Mouse (Mus musculus) limb, embryonic 10.5 days (tissue): ENCODE measurements around the gene Tubal3. TPM values are rescaled to one million over a fixed set of nuclear protein-coding genes. Genes with fewer than 3 reads are reported as not detected.

Experiments
- DNase-seq: peaks from one replicate; pipeline ENCODE4 v3.0.0-alpha.2; 2017; ENCODE audit warnings: low spot score
- H3K27ac ChIP-seq: fragments of 300-500 bp; sonication (generic); 2 replicates; pipeline ENCODE4 v1.5.1; 2016; ENCODE audit warnings: mild to moderate bottlenecking
- H3K27me3 ChIP-seq: fragments of 300-500 bp; sonication (generic); 2 replicates; pipeline ENCODE4 v1.6.1; 2016; ENCODE audit warnings: low read depth, mild to moderate bottlenecking; ENCODE audit not compliant: poor library complexity, severe bottlenecking
- H3K36me3 ChIP-seq: fragments of 300-500 bp; sonication (generic); 2 replicates; pipeline ENCODE4 v1.6.1; 2016; ENCODE audit warnings: mild to moderate bottlenecking, moderate library complexity
- H3K4me1 ChIP-seq: fragments of 300-500 bp; sonication (generic); 2 replicates; pipeline ENCODE4 v1.6.1; 2016
- H3K4me3 ChIP-seq: fragments of 300-500 bp; sonication (generic); 2 replicates; pipeline ENCODE4 v1.5.1; 2016; ENCODE audit warnings: mild to moderate bottlenecking, moderate library complexity
- H3K9me3 ChIP-seq: fragments of 300-500 bp; sonication (generic); replicated peaks from 2 replicates; pipeline ENCODE4 v1.6.1; 2016; ENCODE audit warnings: mild to moderate bottlenecking
- WGBS: fragments of 180-500 bp; shearing (Covaris S2); methylation state at CpG from one replicate; pipeline ENCODE4 v1.1.7; 2016; 5-methylcytosine and 5-hydroxymethylcytosine counted together
- polyA plus RNA-seq: library from polyadenylated mRNA; unstranded; fragments of >200 nt; fragmentation: Nextera tagmentation; extraction: Ambion mirVana; gene quantifications from 2 replicates; pipeline ENCODE4 v1.2.1, GENCODE M21; 2016

Tubal3 gene
- polyA plus RNA-seq, result not detected in 2 replicates

DNA sequence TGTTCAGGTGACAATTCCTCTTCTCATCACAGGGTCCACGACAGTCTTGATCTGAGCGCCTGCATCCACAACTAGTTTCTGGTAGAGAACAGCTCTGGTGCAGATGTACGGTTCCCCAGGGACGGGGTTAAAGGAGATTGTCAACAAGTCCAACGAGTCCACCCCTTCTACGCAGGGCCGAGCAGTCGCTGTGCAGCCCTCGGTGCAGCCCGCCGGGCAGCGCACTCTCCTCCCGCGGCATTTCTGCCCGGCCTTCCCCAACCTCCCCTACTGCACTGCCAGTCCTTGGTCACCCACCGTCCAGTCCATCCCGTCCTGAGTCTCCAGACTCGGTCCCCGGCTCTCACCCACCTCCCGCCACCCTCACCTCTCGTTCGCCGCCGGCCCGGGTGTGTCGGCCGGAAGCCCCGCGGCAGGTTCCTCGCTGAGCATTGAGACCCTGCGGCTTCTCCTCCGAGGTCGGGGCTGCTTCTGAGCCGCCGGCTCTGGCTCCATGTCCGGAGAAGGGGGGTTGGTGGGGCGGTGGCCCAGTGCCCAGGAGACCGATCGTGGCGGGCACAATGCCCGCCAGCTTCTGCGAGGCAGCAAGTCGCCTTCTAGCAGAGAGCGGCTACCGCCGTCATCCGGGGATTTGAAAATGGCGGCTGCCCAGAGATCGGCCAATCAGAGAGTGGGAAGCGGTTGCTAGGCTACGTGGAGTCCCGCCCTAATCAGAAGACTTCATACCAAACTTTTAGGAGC lies at the start of gene Tubal3, which contains the start of gene Net1:
Gene Tubal3, plus strand, starts transcription at position 704 of the 741 bp plus-strand sequence.
Gene Net1, minus strand, starts transcription at position 650 of the 741 bp plus-strand sequence.
- peak; percentile 97 for DNase-seq
- Histone ChIP-seq H3K27ac (peak within 1 kb of the TSS; percentile 98), H3K9me3 (peaks cover 4% of the 10 kb centered on the region; the same call in 1 of the 2 replicates), H3K27me3 (no peaks in the 10 kb centered on the region), H3K4me1 (peaks cover 9% of the 10 kb centered on the region), H3K4me3 (peak within 1 kb of the TSS; percentile 92), H3K36me3 (peaks cover 24% of the 10 kb centered on the region)
- WGBS, result under 1% methylated on average over 52 of the region's 52 CpGs

DNA sequence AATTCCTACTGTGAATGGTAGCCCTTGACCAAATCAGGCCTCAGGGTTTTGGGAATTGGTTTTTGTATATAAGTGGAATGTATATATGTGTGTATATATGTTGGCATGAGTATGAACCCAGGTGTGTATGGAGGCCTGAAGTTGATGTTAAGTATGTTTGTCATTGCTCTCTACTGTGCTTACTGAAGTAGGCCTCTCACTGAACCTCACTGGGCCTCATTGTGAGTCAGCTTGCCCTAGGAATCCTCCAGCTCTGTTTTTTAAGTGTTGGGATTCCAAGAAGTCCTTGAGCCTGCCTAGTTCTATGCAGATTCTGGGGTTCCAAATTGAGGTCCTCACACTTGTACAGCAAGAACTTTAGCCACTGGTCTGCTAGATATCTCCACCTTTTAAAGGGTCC lies 48.2 kb upstream of the Tubal3 start:
- Histone ChIP-seq H3K36me3 (no peaks in the 10 kb centered on the region), H3K9me3 (no peaks in the 10 kb centered on the region), H3K4me3 (no peak overlapping the region), H3K27ac (no peak overlapping the region), H3K4me1 (no peaks in the 10 kb centered on the region), H3K27me3 (no peaks in the 10 kb centered on the region)
- DNase-seq, result no peak

DNA sequence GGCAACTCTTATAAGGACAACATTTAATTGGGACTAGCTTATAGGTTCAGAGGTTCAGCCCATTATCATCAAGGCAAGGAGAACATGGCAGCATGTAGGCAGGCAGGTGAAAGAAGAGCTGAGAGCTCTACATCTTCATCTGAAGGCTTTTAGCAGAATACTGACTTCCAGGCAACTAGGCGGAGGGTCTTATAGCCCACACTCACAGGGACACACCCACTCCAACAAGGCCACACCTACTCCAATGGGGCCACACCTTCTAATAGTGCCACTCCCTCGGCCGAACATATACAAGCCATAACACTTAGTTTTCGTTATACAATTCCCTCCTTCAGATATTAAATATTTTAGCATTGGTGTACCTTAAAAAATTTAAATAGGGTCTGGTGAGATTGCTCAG lies 45.2 kb upstream of the Tubal3 start:
- no peak overlapping the region for H3K27ac ChIP-seq
- H3K27me3 ChIP-seq, result no peaks in the 10 kb centered on the region
- DNase-seq, result no peak
- 91% methylated on average over 4 of the region's 4 CpGs for WGBS
- no peaks in the 10 kb centered on the region for H3K36me3 ChIP-seq
- H3K4me1 ChIP-seq, result 0 out of 2 replicates have a peak, but pooled peaks cover 6% of the 10 kb centered on the region
- H3K9me3 ChIP-seq, result no peaks in the 10 kb centered on the region
- H3K4me3 ChIP-seq, result no peak overlapping the region

DNA sequence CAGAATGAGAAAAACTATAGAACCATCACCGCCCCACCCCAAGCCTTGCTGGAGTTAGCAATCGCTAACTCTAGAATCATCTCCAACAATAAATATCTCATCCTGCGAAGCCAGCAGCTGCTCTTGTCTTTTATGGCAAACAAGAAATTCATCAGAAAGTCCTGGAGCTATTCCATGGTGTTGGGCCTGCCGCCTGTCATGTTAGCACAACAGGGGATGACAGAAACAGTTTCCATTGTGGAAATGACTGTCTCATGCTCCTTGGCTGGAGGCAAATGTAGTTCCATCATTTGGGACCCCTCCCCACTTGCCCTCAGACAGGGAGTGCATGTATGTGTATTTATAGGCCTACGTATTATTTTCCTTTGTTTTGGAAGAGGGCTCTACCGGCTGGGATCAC lies 41.6 kb upstream of the Tubal3 start:
- WGBS, result 91% methylated on average over 6 of the region's 6 CpGs
- Histone ChIP-seq H3K27ac (no peak overlapping the region), H3K36me3 (peaks cover 10% of the 10 kb centered on the region), H3K9me3 (no peaks in the 10 kb centered on the region), H3K4me1 (peaks cover 12% of the 10 kb centered on the region; the same call in 1 of the 2 replicates), H3K27me3 (no peaks in the 10 kb centered on the region), H3K4me3 (no peak overlapping the region)
- no peak for DNase-seq

DNA sequence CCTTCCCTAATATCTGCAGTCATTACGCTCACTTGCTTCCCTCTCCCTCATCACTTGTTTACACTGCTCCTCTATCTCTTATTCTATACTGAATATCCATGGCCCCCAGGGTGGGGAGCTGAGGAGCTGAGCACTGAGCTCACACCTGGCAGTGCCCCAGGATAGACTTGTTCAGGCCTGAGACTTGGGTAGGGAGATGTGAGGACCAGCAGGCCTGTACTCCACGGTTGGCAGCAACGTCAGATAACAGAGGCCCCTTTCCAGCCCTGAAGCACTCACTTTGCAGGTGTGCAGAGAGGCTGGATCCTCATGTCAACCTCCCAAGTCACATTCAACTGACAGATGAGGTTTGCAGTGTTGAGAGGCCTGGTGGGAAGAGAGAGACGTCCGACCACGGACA lies 40.9 kb upstream of the Tubal3 start:
- Histone ChIP-seq H3K27me3 (no peaks in the 10 kb centered on the region), H3K4me1 (peaks cover 12% of the 10 kb centered on the region; the same call in 1 of the 2 replicates), H3K27ac (peak overlapping the region; percentile 53), H3K9me3 (no peaks in the 10 kb centered on the region), H3K4me3 (no peak overlapping the region), H3K36me3 (peaks cover 18% of the 10 kb centered on the region)
- no peak for DNase-seq
- 75% methylated on average over 6 of the region's 6 CpGs for WGBS

DNA sequence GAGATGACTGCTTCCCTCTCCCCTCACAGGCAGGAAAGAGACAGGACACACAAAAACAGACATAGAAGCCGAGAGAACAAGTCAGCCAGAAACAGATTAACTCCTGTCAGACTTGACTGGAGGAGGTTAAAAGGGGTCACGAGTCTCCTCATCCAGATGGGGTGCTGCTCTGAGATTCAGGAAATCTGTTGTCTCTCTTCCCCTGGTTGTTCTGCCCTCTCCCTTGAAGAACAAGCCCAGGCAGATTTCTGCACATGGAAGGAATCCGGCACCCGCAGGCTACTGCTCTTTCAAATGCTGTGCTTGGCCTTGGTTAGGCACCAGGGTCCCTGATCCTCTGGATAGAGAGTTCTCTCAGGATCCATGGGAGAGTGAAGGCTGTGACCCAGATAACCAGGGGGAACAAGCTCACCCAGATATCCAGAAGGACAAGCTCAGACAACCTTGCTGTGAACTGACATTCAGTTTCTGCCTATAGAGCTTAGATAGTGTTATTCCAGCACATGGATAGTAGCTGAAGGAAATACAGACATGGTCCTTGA lies 40.3 kb upstream of the Tubal3 start:
- no peak for DNase-seq

DNA sequence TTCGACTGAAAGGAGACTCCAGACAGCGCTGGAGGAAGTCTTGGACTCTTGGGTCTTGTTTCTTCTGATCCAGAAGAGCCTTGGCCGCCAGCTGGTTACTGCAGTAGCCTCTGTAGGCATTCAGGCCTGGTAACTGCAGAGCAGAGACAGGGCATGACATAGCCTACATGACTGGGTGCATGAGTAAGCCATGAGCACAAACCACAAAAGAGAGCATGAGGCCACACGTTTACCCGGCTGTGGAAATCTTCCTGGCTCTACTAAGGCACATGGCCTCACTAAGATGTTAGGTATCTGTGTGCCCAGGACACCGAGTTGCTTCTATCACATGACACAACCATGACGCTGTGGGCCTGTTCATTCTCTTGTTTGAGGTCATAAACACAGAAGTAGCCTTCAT lies 31.4 kb upstream of the Tubal3 start:
- Histone ChIP-seq H3K27me3 (no peaks in the 10 kb centered on the region), H3K36me3 (peaks cover 82% of the 10 kb centered on the region), H3K27ac (no peak overlapping the region), H3K4me1 (peaks cover 7% of the 10 kb centered on the region; the same call in 1 of the 2 replicates), H3K4me3 (no peak overlapping the region), H3K9me3 (no peaks in the 10 kb centered on the region)
- 96% methylated on average over 7 of the region's 7 CpGs for WGBS
- no peak for DNase-seq

More for the DNA sequence above, 40.3 kb upstream of the Tubal3 start:
- H3K9me3 ChIP-seq, result no peaks in the 10 kb centered on the region
- peaks cover 22% of the 10 kb centered on the region for H3K36me3 ChIP-seq
- H3K4me3 ChIP-seq, result no peak overlapping the region
- H3K27ac ChIP-seq, result peak overlapping the region; percentile 53
- H3K4me1 ChIP-seq, result peaks cover 12% of the 10 kb centered on the region; the same call in 1 of the 2 replicates
- 41% methylated on average over 4 of the region's 4 CpGs for WGBS
- H3K27me3 ChIP-seq, result no peaks in the 10 kb centered on the region

DNA sequence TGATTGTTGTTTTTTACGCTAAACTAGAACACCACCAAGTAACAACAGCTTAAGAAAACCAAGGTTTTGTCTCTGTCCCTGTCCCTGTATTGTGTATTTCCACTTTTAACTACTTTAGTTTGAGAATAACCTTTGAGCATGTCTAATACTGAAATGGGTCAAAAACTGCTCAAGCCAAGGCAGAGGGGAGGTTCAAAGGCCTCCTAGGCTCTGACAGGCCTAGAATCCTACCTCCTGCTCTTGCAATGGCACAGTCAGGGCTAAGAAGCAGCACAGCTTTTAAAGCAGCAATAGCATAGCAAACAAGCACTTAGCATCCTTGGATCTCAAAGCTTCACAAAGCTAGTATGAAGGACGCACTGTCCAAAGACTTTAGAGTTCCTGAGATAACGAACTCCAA lies 29.0 kb upstream of the Tubal3 start:
- peaks cover 58% of the 10 kb centered on the region for H3K36me3 ChIP-seq
- H3K4me1 ChIP-seq, result peaks cover 20% of the 10 kb centered on the region
- no peaks in the 10 kb centered on the region for H3K9me3 ChIP-seq
- H3K27me3 ChIP-seq, result no peaks in the 10 kb centered on the region
- DNase-seq, result no peak
- no peak overlapping the region for H3K27ac ChIP-seq
- 96% methylated on average over 3 of the region's 3 CpGs for WGBS
- H3K4me3 ChIP-seq, result no peak overlapping the region

DNA sequence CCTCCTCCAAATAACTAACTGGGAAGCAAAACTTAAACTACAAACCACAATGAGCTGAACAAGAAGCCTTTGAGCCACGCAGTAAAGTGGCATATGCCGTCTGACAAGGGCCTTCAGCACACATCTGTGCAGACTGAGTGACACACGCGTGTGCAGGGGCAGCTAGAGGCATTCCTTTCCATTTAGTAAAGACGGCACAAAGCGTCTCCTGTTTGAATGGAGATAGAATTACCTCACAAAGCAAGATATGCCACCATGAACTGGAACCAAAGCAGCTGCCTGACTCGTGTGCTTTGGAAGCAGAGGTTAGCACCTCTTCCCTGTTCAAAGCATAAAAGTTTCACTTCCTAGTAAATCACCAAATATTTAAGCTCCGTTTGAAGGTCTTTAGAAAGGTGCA lies 28.0 kb upstream of the Tubal3 start:
- 61% methylated on average over 8 of the region's 8 CpGs for WGBS
- Histone ChIP-seq H3K27me3 (no peaks in the 10 kb centered on the region), H3K9me3 (no peaks in the 10 kb centered on the region), H3K4me3 (no peak overlapping the region), H3K36me3 (peaks cover 56% of the 10 kb centered on the region), H3K4me1 (peaks cover 26% of the 10 kb centered on the region), H3K27ac (no peak overlapping the region)
- no peak for DNase-seq

DNA sequence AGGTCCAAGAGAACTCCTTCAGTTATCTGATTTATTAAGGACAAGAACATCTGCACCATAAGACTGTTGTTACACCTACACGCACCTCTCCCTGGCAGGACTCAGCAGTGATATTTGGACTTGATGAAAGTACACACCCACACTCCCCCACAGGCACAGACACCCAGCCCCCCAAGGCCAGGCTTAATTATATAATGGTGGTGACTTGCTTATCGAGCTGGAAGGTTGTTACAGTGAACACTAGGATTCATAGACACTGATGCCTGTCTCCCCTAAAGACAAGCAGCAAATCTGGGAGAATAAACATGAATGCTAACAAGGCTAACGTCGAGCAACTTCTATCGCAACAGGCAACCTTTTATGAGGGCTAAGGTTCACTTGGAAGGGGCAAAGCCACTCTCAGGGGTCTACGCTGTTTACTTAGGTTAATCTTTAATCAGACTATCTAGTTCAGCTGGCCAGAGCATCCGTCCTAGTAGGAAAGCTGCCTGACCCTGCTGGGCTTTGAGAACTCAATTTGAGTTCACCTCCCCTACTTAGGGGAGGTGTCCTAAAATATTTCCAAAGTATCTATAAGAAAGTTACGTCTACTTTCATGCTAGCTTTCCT lies 26.5 kb upstream of the Tubal3 start:
- Histone ChIP-seq H3K9me3 (no peaks in the 10 kb centered on the region), H3K27me3 (no peaks in the 10 kb centered on the region), H3K36me3 (peaks cover 51% of the 10 kb centered on the region), H3K27ac (peak overlapping the region; percentile 19; the same call in 1 of the 2 replicates), H3K4me3 (peak overlapping the region; percentile 52), H3K4me1 (peaks cover 26% of the 10 kb centered on the region)
- no peak for DNase-seq
- 64% methylated on average over 8 of the region's 8 CpGs for WGBS

DNA sequence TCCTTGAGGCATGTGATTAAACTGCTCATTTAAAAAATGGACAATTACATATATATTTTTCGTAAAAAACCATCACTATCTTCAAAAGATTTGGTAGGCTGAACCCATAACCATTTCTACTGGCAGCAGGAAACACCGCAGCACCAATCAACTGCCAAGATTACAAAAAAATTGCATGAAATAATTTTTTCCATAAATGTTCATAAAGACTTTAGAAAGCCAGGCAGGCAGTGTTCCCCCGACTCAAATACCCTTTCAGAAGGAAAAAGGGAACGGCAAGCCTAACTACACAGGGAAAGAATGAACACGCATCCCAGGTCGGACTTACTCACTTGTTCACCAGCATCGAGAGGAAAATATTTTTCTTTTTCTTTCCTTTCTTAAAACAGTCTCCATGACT lies 25.5 kb upstream of the Tubal3 start:
- peak overlapping the region; percentile 52 for H3K4me3 ChIP-seq
- WGBS, result 26% methylated on average over 7 of the region's 7 CpGs

DNA sequence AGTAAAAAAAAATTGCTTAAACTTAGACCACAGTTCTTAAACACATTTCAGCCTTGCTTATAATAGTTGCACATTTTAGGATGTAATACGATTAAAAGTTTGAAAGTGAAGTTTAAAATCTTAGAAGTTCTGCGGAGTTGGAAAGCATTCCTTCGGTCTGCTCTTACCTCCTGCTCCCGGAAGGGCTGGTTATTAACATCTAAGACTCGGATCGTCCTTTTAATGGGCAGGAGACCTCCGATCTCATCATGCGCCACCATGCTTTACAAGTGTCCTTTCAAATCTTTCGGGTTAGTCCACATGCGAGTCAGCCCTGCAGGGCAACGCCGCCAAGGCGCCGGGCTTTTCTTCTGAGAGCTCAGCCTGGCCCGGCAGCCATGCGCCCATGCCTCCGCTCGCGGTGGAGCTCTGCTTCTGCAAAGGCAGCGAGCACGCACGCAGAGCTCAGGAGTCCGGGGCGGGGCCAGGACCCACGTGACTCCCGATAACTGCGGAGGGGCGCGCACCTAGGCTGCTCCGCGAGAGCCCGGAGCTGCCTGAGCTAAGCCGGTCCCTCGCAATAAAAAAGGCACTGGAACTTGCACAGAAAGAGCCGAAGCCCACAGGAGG lies 24.8 kb upstream of the Tubal3 start:
- Histone ChIP-seq H3K4me3 (peak overlapping the region; percentile 52), H3K27me3 (no peaks in the 10 kb centered on the region), H3K36me3 (peaks cover 39% of the 10 kb centered on the region), H3K9me3 (no peaks in the 10 kb centered on the region), H3K27ac (peak overlapping the region; percentile 79), H3K4me1 (peaks cover 26% of the 10 kb centered on the region)
- under 1% methylated on average over 35 of the region's 35 CpGs for WGBS
- DNase-seq, result peak; percentile 97

More for the DNA sequence above, 25.5 kb upstream of the Tubal3 start:
- DNase-seq, result no peak
- Histone ChIP-seq H3K4me1 (peaks cover 26% of the 10 kb centered on the region), H3K36me3 (peaks cover 41% of the 10 kb centered on the region), H3K27me3 (no peaks in the 10 kb centered on the region), H3K27ac (peak overlapping the region; percentile 79), H3K9me3 (no peaks in the 10 kb centered on the region)

DNA sequence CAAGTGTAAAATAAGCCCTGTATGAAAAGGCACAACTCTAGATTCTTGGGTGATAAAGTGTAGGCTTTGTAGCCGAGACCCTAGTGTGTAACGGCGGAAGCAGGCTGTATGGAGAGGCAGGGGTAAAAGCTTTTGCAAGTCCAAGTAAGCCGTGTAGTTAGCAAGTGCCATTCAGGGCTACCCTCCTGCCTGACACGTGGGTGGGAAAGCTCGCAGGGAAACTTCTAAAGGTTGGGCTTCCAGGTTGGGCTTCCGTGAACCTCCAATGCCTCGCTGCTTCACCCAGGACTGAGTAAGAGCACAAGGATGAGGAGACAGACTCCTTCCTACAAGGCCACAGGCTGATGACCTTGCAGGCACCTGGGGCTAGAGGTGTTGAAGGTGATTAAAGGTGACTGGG lies 23.5 kb upstream of the Tubal3 start:
- no peaks in the 10 kb centered on the region for H3K27me3 ChIP-seq
- peaks cover 41% of the 10 kb centered on the region for H3K36me3 ChIP-seq
- no peaks in the 10 kb centered on the region for H3K9me3 ChIP-seq
- no peak overlapping the region for H3K27ac ChIP-seq
- H3K4me1 ChIP-seq, result peaks cover 26% of the 10 kb centered on the region
- WGBS, result 70% methylated on average over 8 of the region's 8 CpGs
- H3K4me3 ChIP-seq, result no peak overlapping the region
- no peak for DNase-seq
